Mouse (Mus musculus): ENCODE results near the gene Morf4l2.
"Not testable (repeated sequence)": the region's sequence is repeated elsewhere in the genome, so short reads cannot be mapped to it uniquely, and the experiment has no call there.

The Morf4l2 gene

GRCm38 (mm10) chrX:136743459-136743858 is at the start of gene Morf4l2:
TSS of gene Morf4l2 (minus strand) at chrX:136743690.
- no peak for DNase-seq (ENCODE audit: low spot score in 2 of 2)

GRCm38 (mm10) chrX:136789446-136789845 is 46.0 kb upstream of the Morf4l2 start:
- DNase-seq (ENCODE audit: low spot score in 2 of 2): no peak

- DNase-seq (ENCODE audit: low spot score in 2 of 2): no peak
Measured at GRCm38 (mm10) chrX:136780041-136780440, 36.6 kb upstream of the Morf4l2 start, which contains the start of gene Glra4. TSS of gene Glra4 (minus strand) at chrX:136780141.

DNA sequence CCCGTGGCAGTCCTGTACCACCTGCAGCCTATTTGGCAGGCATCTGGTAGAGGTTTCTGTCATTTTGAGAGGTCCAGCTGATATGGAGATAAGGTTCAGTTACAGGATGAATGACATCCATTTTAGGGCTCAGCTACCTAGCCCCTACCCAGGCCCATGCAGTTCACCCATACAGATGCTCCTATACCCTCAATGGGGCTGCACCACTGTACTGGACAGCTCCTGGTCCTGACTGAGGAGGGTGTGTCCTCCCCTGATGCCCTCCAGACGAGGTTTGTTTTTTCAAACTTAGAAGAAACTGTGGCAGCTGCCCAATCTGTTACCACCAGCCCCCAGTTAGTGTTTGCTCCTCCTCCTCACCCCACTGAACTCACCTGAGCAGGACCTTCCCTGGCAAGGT is 35.8 kb upstream of the Morf4l2 start:
- no peak for DNase-seq (ENCODE audit: low spot score in 2 of 2)

GRCm38 (mm10) chrX:136778046-136778445 is 34.6 kb upstream of the Morf4l2 start:
- DNase-seq (ENCODE audit: low spot score in 2 of 2): no peak

DNA sequence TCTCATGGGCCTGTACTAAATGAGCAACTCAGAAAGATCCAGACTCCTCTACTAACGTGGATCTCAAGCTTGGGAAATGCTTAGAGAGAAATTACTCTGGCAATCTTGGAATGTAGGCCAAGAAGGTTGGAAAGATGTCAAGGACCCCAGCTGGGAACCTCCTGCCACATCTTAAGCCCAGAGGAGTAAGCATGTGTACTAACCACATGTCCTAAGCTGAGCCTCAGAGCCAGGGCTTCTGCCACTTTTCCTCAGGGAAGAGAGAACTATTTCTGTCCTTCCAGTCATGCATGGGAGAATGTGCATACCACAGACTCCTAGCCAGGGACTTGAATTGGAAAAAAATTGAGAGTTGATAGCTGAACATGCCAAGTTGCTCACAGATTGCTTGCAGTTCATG is 29.5 kb upstream of the Morf4l2 start:
- peak; percentile 32 to 58 for DNase-seq (ENCODE audit: low spot score in 2 of 2)

DNA sequence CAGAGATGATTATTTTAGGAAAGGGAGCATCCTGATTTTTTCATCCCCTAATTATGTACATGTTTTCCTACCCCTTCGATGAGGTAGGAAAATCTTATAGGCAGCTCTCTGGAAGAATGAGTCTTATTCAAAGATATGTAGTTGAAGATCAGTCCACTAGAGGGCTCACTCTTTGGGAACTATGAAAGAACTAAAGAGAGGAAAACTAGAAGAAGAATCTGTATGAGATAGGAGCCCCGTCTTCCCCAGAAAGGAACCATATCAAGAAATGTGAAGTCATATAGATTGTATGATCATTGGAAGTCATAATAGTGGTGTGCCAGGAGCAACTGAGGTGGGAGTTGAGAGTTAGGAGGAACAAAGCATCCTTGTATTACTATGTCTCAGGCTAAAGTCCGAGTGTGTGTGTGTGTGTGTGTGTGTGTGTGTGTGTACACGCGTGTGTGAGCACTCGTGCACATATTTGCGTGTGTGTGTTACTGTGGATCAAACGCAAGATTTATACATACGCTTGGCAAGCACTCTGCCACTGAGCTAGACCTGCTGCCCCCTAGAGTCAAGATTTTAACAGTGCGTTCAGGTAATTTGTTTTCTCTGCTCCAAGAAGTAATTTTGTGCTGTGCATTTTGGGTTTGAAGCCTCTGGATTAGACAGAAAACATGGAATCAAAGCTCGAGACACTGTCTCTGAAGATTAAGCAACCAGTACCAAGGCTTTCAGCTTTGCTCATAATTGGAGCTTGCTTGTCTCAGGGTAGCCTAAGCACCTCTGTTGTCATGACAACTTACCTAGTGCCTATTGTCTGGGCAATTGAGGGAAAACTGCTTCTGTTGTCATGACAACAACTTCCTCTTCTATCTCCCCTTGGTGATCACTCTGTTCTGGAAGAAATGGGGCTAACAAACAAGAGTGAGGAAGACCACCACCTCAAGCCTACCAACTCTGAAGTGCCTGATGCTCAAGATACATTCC is 17.9 kb upstream of the Morf4l2 start:
- no peak for DNase-seq (ENCODE audit: low spot score in 2 of 2)

GRCm38 (mm10) chrX:136755464-136755863 is 12.0 kb upstream of the Morf4l2 start:
- no peak for DNase-seq (ENCODE audit: low spot score in 2 of 2)

DNA sequence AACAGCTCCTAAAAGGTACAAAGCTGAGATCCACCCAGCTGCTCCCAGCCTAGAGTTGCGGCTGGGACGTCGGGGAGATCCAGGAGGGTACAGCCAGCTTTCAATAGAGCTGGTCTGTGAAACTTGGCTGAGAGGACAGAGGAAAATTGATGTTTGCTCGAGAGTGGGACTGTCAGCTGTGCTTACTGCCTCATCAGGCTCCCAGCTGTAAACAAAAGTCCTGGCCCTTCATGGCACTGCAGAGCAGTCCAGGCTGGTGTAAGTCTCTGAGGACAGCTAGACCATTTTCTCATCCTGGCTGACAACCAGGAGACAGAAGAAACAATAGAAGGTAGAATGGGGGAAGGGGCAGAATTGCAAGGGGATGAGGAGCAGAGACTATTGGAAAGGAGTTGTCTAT is 5.8 kb upstream of the Morf4l2 start:
- DNase-seq (ENCODE audit: low spot score in 2 of 2): no peak

GRCm38 (mm10) chrX:136744663-136745062 is 1.2 kb upstream of the Morf4l2 start:
- no peak for DNase-seq (ENCODE audit: low spot score in 2 of 2)

DNA sequence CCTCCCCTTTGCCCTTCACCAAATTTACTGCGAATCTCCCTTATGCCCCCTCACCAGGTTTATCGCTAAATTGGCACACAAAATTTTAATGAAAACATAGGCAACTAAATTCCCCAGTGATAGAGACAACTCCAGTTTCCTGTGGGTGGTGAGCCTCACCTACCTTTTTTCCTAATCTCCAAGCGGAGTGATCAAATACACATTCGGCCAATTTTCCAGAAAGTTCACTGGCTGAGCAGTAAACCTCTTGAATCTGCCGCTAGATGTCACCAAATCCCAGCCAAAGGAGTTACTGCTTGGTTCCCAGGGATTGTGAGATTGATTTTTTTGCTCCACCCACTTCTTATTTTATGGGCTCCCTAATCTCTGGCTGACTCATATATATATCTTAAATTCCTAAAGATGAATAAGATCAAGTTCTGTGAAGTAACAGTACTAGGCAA is 808 bp downstream of the Morf4l2 start:
- DNase-seq (ENCODE audit: low spot score in 2 of 2): peak; percentile 39 to 62

- no peak for DNase-seq (ENCODE audit: low spot score in 2 of 2)
Measured at GRCm38 (mm10) chrX:136742241-136742640, 1.2 kb downstream of the Morf4l2 start.

GRCm38 (mm10) chrX:136741651-136742201 is 1.8 kb downstream of the Morf4l2 start:
- no peak for DNase-seq (ENCODE audit: low spot score in 2 of 2)

- peak; percentile 96 to 97 for DNase-seq (ENCODE audit: low spot score in 2 of 2)
Measured at GRCm38 (mm10) chrX:136740791-136741650, 2.5 kb downstream of the Morf4l2 start.

- DNase-seq (ENCODE audit: low spot score in 2 of 2): no peak
Measured at GRCm38 (mm10) chrX:136740087-136740790, 3.3 kb downstream of the Morf4l2 start.

GRCm38 (mm10) chrX:136732016-136732415 is 11.5 kb downstream of the Morf4l2 start:
- DNase-seq (ENCODE audit: low spot score in 2 of 2): no peak

- not testable (repeated sequence) for DNase-seq (ENCODE audit: low spot score in 2 of 2)
Measured at GRCm38 (mm10) chrX:136714742-136715474, 28.6 kb downstream of the Morf4l2 start.

GRCm38 (mm10) chrX:136708782-136709181 is 34.7 kb downstream of the Morf4l2 start:
- DNase-seq (ENCODE audit: low spot score in 2 of 2): no peak

- peak; percentile 9 for DNase-seq (ENCODE audit: low spot score in 2 of 2)
Measured at GRCm38 (mm10) chrX:136708168-136708681, 35.3 kb downstream of the Morf4l2 start.

DNA sequence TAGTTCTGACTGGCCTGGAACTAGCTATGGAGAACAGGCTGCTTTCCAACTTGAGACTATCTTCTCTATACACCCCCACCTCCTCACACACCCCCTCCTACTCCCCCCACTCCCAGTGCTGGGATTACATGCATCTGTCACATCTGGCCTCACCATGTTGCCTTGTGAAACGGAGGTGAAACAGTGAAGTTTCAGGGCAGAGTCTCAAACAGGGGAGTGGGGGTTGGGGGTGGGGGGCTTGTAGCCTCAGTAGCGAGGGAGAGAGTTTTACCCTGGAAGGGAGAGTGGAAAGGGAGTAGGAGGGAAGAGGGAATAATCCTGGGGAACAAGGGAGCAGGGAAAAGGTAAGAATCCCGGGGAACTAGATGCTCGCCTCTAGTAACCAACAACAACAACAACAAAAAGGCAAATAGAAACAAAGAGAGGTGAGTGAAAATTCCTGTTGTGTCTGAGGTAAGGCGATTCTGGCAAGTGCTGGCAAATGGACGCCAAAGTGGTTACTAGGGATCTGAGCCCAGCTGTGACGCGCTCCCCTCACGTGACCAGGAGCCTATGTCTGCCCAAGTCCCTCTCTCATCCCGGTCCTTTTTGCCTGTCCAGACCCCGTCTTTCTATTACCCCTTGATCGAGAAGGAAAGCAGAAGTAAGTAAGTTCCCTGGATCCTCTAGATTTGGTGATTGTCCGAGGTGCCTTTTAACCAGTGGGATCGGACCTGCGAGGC is 35.9 kb downstream of the Morf4l2 start, which contains the start of gene Tceal1:
Gene Tceal1, plus strand, starts transcription at position 537 of the 722 bp plus-strand sequence.
- DNase-seq (ENCODE audit: low spot score in 2 of 2): peak; percentile 48 to 52

Data from heart, adult 9 months (tissue).